Mouse (Mus musculus): ENCODE results near the gene Trappc6b.
A peak's percentile ranks its signal among the peaks of the same experiment; 100 is the strongest.

The Trappc6b gene

DNA sequence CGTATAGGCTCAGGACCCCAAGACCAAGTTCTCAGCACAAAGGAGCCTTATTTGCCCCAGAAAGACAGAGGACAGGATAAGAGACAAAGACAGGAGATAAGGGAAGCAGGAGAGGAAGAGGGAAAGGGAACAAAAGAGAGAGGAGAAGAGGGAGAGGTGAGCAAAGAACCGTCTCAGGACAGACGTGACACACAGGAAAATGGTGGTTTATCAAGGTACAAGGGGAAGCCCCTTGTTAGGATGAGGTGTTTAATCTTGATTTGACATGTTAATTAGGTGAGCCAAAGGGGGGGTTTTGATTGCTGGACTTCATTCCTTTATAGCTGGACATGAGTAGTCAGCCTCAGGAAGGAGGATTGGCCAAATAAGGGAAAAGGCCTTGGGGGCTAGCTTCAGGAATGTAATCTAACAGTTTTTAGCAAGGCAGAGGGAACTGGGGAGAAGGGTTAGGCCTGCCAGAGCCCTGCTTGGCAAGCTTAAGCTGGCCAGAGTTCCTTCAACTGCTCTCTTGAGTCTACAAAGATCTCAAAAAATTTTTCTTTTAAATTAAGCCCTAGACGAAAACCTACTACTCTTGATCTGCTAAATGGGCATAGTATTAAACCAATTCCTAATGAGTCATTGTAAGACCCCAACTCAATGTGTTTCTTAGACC, 5.9 kb downstream of the Trappc6b start:
- DNase-seq (ENCODE audit: low read depth, low spot score): no peak

DNA sequence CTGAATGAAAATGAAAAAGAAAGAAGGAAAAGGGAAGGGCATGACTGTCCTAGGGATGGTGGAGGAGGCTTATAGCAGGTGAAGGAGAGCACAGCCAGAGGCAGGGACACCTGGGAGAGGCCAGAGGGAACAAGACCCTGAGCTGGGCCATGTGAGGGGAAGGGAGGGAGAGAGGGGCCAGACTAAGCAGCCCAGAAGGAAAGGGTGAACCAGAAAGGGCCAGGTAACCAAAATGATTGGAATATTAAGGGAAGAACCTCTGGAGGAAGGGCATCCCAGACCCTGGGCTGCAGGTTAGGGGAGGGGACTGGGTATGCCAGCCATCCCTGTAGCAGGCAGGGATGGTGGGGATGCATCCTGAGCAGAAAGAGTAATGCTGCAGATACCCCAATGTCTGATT, 7.3 kb downstream of the Trappc6b start:
- no peak for DNase-seq (ENCODE audit: low read depth, low spot score)

DNA sequence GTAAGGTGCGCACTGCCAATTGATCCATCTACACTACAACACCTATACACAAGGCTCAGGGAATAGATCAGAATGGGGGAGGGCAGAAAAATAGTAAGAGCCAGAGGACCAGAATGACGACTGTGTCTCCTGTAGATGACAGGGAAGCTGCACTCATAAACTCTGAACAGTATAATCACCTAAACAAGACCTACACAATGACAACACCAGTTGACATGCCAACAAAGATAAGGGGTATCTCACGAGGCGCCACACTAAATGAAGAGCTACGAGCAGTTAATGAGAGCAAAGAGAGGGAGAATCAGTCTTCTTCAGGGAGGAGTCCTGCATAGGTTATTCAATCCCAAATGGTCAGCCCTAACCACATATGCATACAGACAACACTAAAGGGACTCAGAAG, 8.1 kb downstream of the Trappc6b start:
- DNase-seq (ENCODE audit: low read depth, low spot score): no peak

DNA sequence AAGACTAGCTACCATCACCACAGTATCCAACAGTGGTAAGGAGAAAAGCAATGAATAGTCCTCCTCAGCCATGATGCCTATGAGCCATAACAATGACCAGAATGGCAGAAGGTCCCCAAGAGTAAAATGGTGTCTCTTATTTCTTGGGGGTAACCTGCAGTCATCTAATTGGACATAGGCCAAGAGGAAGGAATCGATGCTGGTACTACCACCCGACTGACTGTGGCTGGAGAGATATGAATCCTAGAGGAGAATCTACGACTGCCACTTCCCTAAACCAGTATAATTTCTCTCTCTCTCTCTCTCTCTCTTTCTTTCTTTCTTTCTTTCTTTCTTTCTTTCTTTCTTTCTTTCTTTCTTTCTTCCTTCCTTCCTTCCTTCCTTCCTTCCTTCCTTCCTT, 8.8 kb downstream of the Trappc6b start:
- DNase-seq (ENCODE audit: low read depth, low spot score): no peak

DNA sequence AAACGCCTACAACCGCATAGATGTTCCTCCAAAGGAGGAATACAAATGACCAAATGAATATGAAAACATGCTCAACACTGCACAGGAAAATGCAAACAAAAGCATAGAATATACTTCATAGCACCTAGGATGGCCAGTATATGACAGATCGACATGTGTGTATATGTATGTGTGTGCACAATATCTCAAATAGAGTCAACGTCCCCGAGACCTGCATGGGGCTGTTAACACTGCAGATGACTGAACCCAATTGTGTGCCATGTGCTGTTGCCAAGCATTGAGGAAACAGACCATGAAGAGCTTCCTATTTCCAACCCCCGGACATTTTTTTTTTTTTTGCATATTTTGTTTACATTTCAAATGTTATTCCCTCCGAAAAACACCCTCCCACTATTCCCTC, 20.4 kb downstream of the Trappc6b start:
- no peak for DNase-seq (ENCODE audit: low read depth, low spot score)

- DNase-seq (ENCODE audit: low read depth, low spot score): no peak
These were observed 21.1 kb downstream of the Trappc6b start for GRCm38 (mm10) chr12:59039971-59040844.

DNA sequence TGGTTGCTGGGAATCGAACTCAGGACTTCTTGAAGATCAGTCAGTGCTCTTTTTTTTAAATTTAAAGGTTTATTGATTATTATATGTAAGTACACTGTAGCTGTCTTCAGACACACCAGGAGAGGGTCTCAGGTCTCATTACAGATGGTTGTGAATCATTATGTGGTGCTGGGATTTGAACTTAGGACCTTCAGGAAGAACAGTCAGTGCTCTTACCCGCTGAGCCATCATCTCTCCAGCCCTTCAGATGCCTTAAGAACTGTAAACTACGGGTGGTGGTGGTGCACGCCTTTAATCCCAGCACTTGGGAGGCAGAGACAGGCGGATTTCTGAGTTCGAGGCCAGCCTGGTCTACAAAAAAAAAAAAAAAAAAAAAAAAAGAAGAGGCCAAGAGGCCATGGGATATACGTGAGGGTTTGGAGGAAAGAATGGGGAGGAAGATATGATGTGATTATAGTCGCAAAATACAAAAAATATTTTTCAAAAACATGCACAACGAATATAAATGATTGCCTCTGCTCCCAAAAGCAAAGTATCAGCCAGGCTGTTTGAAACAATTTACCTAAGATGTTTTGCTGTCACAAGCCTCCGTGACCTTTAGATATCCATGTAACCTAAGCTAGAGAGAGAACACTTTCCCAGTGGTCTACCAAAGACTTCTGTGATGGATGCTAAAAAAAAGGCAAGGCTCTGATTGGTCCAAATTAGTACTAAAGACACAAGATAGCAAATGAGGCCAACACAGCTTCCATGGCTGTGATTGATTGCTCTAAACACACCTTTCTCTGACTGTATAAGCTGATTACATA, 21.9 kb downstream of the Trappc6b start:
- DNase-seq (ENCODE audit: low read depth, low spot score): no peak

DNA sequence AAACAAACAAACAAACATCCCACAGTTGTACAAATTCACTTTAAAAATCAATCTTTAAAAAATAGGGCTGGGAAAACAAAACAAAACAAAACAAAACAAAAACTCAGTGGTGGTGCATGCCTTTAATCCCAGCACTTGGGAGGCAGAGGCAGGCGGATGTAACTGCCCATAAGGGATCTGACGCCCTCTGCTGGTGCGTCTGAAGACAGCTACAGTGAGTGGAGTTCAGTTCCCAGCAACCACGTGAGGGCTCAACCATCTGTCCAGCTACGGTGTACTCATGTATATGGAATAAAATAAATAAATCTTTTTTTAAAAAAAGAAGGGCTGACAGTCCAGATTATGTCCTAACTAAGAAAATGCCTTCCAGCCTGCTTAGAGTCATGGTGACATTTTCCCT, 29.2 kb downstream of the Trappc6b start:
- DNase-seq (ENCODE audit: low read depth, low spot score): no peak

GRCm38 (mm10) chr12:59021306-59021705, 40.0 kb downstream of the Trappc6b start:
- DNase-seq (ENCODE audit: low read depth, low spot score): no peak

DNA sequence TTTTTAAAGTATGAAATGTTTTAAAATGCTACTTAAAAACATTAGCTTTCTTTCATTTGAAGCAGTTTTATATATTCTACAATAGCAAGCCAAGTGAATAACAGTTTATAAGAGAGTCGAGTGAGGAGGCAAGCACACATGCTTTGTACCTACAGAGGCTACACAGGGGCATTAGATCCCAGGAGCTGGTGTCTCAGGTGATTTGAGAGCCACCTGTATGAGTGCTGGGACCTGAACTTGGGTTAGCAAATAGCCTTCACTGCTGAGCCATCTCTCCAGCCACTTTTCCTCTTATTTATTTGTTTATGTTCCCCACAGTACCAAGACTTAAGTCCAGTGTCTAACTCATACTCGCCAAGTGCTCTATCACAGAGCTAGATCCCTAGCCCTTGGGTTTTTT, 41.4 kb downstream of the Trappc6b start:
- no peak for DNase-seq (ENCODE audit: low read depth, low spot score)

DNA sequence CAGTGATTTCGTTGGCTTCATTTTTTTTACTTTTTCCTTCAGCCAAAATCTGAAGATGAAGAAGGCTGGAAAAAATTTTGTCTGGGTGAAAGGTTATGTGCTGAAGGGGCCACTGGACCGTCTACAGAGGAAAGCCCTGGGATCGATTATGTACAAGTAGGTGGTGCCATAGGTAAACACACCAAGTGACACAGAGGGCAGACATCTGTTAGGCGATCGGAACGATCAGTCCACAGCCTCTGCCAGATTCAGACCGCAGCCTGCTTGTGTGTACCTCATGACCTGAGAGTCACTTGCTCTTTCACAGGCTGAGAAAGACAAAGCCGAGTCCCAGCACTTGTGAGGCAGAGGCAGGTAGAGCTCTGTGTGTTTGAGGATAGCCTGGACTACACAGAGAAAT, 43.3 kb downstream of the Trappc6b start:
- DNase-seq (ENCODE audit: low read depth, low spot score): no peak

GRCm38 (mm10) chr12:59013234-59013633, 48.0 kb downstream of the Trappc6b start, which contains the start of gene Gemin2:
Gemin2 (plus strand) TSS chr12:59013393.
- DNase-seq (ENCODE audit: low read depth, low spot score): peak; percentile 71

DNA sequence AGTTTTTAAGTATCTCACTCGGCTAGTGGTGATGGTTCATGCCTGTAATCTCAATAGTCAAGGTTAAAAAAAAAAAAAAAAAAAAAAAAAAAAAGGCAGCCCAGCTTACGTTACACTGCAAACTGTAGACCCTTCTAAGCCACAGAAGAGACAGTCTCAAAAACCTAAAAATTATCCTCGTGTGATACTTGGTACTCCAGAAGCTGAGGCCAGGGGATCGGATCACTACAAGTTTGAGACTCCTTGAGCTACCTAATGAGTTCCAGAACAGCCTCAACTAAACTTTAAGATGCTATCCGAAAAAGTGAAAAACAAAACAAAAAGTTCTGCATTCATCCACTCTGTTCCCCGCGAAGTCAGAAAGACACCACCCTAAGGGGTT, 48.6 kb downstream of the Trappc6b start:
- no peak for DNase-seq (ENCODE audit: low read depth, low spot score)

GRCm38 (mm10) chr12:59011844-59012709, 49.2 kb downstream of the Trappc6b start, which contains the start of gene Sec23a:
Sec23a (minus strand) TSS chr12:59012017.
- DNase-seq (ENCODE audit: low read depth, low spot score): peak; percentile 93

GRCm38 (mm10) chr12:59011275-59011843, 49.9 kb downstream of the Trappc6b start:
- no peak for DNase-seq (ENCODE audit: low read depth, low spot score)

GRCm38 (mm10) chr12:59010482-59010881, 50.8 kb downstream of the Trappc6b start:
- no peak for DNase-seq (ENCODE audit: low read depth, low spot score)
